Mouse (Mus musculus) telencephalon, adult 2 months (tissue): Measurements from ENCODE around the gene Btnl9.
"Not testable (repeated sequence)": the region's sequence is repeated elsewhere in the genome, so short reads cannot be mapped to it uniquely, and the experiment has no call there.

Experiments used
- DNase-seq: peaks from one replicate; pipeline ENCODE4 v3.0.0-alpha.2; 2011; ENCODE audit warnings: low read depth, low spot score

Gene Btnl9

GRCm38 (mm10) chr11:49183172-49183571, 3.8 kb downstream of the Btnl9 start:
- DNase-seq: no peak

DNA sequence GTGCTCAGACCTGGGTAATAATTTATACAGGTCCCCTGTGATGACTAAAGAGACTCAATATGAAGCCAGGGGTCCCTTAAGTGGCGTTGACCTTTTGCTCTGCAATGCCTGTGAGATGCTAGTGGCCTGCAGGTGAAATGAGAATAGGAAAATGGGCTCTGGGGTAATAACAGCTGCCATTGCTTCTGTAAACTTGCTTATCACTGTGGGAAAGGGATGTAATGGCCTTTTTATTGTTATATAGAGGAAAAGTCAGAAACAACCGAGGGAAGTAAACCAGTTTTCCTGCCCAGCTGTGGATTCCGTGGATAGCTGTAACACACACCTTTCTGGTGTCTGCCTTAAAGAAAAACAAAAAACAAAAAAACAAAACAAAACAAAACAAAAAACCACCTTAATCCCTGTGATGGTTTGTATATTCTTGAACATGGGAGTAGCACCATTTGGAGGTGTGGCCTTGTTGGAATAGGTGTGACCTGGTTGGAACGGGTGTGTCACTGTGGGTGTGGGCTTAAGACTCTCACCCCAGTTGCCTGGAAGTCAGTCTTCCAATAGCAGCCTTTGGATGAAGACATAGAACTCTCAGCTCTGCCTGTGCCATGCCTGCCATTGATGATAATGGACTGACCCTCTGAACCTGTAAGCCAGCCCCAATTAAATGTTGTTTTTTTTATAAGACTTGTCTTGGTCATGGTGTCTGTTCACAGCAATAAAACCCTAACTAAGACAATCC, 10.7 kb downstream of the Btnl9 start:
- not testable (repeated sequence) for DNase-seq

- no peak for DNase-seq
Measured at GRCm38 (mm10) chr11:49175345-49175744, 11.6 kb downstream of the Btnl9 start.

DNA sequence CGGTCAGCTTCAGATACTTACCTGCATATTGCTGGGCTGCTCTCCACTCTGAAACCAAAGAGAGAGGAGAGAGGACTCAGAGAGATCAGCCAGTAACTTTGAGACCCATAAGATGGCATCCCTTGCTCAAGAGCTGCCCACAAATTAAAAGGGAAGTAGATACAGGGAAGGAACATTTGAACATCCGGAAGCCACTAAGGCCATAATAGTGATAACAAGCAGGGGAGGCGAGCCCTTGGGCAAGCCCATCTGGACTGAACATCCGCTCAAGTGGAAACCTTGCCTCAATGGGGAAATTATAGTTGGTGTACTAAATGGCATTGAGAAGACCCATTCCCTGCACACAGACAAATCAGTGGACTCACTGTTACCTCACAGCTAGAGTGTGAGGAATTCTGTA, 16.4 kb downstream of the Btnl9 start:
- DNase-seq: no peak

DNA sequence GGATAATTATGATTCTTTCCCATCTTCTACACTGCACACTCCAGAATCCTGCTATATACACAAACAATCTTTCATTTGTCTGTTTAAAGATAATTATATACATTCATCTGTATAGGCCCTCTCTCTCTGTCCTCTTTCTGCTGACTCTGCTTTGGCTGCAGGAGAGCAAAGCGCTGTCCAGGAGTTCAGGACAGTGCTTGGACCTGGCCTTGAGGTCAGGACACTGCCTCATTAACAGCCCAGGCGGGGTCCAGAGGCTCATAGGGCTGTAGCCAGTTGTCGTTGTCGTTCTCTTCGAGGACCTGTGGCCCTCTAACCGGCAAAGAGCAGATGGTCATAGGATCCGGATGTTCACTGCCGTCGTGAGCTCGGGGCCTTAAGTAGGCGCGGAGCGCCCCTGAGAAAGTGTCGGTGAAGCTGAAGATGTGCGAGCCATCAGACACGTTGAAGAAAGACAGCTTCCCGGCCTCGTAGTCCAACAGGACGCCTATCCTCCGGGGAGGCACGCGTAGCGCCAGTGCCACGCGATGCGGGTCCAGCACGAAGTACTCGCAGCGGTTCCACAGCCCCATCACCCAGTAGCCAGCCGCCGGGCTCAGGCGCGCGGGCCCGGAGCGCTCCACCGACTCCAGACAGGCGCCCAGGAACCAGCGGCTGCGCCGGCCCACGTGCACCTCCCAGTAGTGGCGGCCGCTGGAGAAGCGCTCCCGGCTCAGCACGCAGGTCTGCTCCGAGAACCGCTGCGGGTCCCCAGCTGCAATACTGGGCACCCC, 17.9 kb downstream of the Btnl9 start:
- no peak for DNase-seq

DNA sequence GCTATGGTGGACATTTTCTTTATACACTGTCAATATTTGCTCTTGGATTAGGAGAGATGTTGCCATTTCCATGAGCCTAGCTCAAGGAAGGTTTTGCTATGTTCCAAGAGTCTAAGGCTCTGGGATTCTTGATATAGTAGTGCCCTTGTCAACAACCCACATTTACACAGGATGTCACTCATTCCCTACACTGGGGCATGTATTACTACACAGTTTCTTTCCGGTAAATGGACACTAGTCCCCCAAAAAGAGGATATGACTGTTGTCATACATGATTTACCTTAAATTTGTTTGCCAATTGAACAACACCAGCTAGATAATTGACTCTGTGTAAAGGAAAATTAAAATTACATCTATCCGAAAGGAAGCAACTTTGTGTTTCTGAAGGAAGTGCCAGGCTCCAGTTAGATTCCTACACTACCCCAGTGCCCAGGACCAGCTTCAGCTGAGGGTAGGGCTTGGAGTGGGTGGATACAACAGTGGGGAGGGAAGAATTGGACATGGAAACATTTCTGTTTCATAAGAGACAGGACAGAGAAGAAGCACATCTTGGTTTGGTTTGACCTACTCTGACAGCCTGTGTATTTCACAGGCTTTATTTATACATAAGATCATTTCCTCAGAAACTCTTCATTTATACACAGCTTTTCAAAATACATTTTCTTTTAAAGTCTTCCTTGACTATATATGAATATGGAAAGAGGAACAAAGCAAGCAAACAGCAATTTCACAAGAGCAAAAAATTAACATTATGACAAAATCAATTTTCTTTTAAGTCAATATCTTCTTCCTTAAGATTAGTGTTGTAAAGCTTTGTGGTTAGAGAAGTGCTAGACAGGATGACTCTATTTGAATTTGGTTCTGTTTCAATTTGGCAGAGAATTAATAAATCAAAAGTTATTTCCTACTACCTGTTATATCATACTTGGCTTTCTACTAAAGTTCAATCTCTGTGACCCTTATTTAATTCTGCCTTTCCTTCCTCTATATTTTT, 29.8 kb downstream of the Btnl9 start:
- DNase-seq: no peak

DNA sequence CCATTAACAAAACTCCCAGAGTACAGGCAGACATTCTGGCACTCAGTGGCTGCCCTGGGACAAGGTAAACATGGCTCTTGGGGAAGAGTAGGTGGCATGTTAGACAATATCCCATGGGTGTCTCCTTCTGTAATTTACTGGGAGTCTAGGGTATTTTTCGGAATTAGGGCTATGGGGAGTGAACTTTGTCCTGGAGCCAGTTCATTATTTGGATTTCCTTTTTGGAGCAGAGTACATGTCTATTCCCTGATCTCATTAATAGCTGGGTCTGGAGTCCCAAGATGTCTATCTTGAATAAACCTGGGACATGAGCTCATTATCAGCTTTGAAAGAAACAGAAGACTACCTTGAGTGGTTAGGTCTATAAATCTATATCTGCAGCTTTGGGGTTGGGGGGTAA, 32.9 kb downstream of the Btnl9 start, which contains the start of gene Olfr1394:
Olfr1394 (plus strand) TSS at position 301 of the 400 bp plus-strand sequence.
- DNase-seq: no peak

GRCm38 (mm10) chr11:49141974-49142373, 45.0 kb downstream of the Btnl9 start, which contains the start of gene Olfr1395:
Olfr1395 (plus strand) TSS chr11:49142274.
- no peak for DNase-seq

- DNase-seq: no peak
Measured at GRCm38 (mm10) chr11:49124169-49124568, 62.8 kb downstream of the Btnl9 start.

GRCm38 (mm10) chr11:49119635-49120034, 67.3 kb downstream of the Btnl9 start:
- no peak for DNase-seq
